Comparison of ENCODE assay signal across 16 mouse cellular contexts in the genomic region with DNA sequence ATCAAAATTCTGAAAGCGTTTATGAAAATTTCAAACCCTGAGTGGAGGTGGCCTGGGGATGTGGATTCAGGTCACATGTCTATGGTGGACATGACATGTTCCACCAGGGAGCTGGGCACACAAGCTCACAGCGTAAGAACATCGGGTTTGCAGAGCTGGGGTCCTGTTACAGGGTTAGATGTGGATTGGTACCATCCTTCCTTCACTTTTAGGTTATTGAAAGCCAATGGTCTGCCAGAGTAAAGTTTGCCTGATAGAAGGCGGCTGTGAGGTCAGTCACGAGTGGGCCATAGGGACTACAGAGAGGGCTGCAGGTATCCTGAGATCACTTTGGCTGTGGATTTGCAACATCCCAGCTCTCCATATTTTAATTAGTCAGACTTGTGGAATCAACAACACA.
"Had no signal": no experiment of that assay in that cellular context is flagged by ENCODE, and none has a peak within 500 bp of the region (broad histone marks: within the 10 kb centered on the region; RNA-seq: fewer than 3 reads in every experiment).

No protein-coding gene starts in this region.

- H3K27ac ChIP-seq: neural tube, embryonic 13.5 days; neural tube, embryonic 15.5 days; stomach, embryonic 15.5 days; stomach, postnatal 0 days had no signal

- H3K9ac ChIP-seq: neural tube, embryonic 13.5 days; neural tube, embryonic 15.5 days; stomach, embryonic 15.5 days had no signal

- H3K36me3 ChIP-seq: stomach, embryonic 15.5 days had no signal

- H3K4me3 ChIP-seq: neural tube, embryonic 13.5 days; neural tube, embryonic 15.5 days; stomach, embryonic 15.5 days had no signal

- DNase-seq: retina, postnatal 1 day; right cerebral cortex, adult 18-20 months; right cerebral cortex, postnatal 14 days; right cerebral cortex, postnatal 25 days; right cerebral cortex, postnatal 4 days; spleen, adult 18-20 months; thymus, adult 18-20 months; thymus, adult 2 months; thymus, postnatal 14 days; thymus, postnatal 25 days; thymus, postnatal 36 days; thymus, postnatal 4 days had no signal

- H3K27me3 ChIP-seq: neural tube, embryonic 13.5 days; neural tube, embryonic 15.5 days; stomach, embryonic 15.5 days had no signal

- H3K9me3 ChIP-seq: neural tube, embryonic 13.5 days; stomach, embryonic 15.5 days had no signal

- H3K4me2 ChIP-seq: neural tube, embryonic 13.5 days; neural tube, embryonic 15.5 days; stomach, embryonic 15.5 days had no signal

- H3K4me1 ChIP-seq: neural tube, embryonic 13.5 days; neural tube, embryonic 15.5 days; stomach, embryonic 15.5 days had no signal
